Mouse (Mus musculus) thymus, postnatal 10 days (tissue): Measurements from ENCODE around the gene Car10.
"Not testable (repeated sequence)": the region's sequence is repeated elsewhere in the genome, so short reads cannot be mapped to it uniquely, and the experiment has no call there.

Source experiments
- DNase-seq, 2 experiments: peaks; one replicate each; pipeline ENCODE4 v3.0.0; 2021; ENCODE audit warnings: low spot score in 2 of 2

The Car10 gene

DNA sequence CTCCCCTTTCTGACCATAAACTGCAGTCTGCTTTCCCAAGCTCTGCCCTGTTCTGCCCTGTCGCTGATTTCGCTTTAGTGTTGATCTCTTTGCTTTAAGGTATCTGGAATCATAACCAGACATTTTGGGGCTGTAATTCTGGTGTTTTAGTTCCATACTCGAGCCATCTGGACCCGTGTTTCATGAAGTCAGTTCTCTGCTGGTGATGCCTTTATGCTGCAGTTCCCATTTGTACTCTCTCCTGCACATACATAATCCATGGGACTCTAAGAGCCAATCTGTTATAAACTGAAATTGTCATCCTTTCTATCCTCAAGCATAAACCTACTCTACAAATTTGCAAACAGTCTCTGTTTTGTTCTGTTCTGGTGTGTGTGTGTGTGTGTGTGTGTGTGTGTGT is 293.3 kb downstream of the Car10 start:
- no peak for DNase-seq

DNA sequence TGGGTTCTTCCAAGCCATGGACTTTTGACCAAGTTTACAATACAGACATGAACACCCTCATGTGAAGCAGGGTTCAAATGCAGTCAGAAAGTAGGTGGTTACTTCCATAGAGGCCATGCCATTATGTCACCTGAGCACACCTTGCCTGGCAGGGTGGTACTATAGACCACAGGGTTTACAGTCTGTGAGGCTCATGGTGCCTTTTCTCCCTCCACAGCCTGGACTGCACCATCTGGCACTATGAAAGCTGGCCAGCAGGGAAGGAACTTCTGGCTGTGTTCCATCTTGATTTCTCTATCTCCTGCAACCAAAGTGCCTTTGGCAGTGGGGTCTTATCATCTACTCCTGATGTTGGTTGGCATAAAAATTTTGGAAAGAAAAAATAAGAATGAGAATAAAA is 295.5 kb downstream of the Car10 start:
- DNase-seq, result not testable (repeated sequence)

DNA sequence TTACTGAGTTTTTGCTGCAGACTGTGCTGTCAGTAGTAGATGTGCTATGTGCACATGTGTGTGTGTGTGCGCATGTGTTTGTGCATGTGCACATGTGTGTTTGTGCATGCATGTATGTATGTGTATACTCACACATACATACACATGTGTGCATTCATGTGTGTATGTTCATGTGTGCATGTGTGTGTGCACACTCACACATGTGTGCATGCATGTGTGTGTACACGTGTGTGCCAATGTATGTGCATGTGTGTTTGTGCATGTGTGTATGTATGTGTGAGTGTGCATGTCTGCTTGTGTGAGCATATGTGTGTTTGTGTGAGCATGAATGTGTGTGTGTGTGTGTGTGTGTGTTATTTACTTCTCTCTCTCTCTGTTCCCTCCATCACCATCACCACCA is 298.5 kb downstream of the Car10 start:
- DNase-seq, result no peak

DNA sequence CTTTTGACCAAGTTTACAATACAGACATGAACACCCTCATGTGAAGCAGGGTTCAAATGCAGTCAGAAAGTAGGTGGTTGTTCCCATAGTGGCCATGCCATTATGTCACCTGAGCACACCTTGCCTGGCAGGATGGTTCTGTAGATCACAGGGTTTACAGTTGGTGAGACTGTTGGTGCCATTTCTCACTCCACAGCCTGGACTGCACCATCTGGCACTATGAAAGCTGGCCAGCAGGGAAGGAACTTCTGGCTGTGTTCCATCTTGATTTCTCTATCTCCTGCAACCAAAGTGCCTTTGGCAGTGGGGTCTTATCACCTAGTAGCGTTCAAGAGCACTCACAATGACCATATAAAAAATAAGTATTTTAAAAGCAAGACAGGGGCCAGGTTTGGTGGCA is 303.3 kb downstream of the Car10 start:
- not testable (repeated sequence) for DNase-seq

DNA sequence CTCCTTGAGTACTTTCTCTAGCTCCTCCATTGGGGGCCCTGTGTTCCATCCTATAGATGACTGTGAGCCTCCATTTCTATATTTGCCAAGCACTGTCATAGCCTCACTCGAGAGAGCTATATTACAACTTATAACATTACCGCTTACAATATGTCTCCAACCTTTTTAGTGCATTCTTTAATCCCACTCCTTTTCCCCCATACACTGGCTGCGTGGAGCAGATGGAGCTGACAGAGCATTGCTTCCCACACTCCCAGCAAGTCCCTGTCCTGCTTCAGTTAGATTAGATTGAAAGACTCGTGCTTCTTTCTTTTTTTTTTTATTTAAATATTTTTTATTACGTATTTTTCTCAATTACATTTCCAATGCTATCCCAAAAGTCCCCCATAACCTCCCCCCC is 310.2 kb downstream of the Car10 start:
- DNase-seq, result no peak

DNA sequence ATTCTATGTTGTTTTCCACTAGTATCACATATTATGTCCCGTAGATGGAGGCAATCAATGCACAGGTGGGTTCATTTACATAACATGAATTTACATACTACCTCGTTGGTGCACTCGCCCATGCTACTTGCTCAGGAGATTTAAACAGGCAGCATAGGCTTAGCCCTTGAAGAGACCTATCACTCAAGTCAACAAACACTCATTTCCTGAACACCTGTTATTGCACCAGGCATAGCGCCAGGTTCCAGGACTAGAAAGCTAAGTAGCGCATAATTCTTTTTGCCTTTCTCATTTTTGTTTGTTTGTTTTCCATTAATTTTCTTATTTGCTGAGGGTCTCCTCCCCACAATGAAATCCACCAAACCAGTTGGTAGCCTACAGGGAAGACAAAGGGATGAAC is 333.7 kb downstream of the Car10 start:
- no peak for DNase-seq

DNA sequence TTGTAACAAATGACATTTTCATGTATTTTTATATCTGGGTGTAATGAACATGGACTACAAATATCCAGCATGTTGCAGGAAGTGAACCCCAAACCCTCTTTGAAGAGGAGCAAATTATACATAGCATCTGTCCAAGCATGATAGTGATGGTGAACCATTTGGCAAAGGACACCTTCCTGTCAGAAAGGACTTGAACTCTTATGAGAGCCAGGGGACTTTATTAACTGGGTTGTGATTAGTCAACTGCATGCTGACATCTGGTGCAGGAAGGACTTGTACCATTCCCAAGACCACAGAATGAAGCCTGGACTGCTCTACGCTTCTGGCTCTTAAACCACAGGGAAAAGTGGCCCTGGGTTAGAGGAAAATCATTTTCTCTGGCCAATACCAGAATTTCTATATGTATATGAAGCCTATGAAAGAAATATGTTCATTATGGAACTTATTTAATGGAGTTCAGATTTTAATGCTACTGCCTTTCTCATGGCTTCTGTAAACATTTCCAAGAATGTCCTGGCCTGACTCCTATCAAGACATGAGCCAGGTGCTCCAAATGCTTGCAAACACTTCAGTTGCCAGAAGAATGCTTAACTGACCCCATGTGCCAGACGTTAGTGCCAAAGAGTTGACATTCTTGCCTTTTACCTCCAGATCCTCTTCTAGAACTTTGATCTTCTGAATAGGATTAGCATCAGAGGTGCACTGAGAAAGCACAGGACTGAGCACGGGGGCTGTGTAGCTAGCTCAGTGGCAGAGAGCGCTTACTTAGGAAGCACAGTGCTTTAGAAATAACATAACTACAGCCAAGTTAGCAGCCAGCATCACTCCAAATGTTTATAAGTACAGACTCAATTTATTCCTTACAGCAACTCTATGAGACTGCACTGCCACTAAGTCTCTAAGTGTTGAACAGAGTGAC is 337.4 kb downstream of the Car10 start:
- DNase-seq, result no peak

DNA sequence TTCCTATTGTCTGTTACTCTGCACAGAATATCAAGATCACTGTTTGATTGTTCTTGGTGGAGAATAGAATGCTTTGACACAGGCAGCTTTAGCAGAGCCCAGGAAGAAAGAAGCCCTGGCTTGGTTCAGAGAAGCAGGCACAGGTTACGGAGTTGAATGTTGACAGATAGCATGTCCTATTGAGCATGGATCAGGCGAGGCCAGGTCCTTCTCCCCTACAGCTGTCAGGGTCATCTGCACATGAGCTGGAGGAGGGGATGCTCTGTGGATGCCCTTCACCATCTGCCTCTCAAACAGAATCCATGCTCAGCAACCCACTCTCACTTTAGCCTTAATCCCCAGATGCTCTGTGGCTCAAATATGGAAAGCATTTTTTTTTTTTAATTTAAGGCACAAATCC is 339.1 kb downstream of the Car10 start:
- no peak for DNase-seq

DNA sequence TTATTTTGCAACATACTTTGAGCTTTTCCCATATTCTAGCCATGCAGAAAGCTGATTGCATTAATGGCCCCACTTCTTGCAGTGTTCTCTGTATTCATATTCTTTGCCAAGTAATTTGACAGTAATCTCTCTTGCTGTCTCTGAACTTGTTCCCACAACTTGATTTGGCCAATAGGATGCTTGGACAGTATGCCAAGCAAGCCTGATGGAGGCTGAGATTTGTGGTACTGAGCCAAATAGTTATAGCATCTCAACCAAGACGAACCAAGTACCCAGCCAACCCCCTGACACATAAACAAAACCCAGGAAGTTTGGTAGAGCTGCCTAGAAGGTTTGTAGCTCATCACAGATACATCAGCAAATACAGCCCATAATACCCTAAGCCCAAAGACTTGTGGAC is 342.6 kb downstream of the Car10 start:
- no peak for DNase-seq

DNA sequence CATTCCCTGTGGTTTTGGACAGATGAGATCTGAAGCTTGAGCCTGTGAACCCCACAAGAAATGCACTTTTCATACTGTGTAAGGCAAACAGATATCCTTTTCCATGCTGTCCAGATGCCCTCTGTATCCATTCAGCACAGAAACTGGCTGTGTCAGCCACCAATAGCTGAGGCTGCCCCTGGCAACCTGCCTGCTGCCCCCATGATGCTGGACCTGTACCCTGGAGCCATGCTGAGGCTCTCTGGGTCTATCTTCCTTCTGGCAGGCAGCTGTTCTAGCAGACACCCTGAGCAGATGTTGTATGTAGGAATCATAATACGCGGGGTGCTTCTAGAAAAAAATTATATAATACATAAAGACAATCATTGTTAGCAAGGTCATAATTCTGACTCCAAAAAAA is 345.9 kb downstream of the Car10 start:
- no peak for DNase-seq

DNA sequence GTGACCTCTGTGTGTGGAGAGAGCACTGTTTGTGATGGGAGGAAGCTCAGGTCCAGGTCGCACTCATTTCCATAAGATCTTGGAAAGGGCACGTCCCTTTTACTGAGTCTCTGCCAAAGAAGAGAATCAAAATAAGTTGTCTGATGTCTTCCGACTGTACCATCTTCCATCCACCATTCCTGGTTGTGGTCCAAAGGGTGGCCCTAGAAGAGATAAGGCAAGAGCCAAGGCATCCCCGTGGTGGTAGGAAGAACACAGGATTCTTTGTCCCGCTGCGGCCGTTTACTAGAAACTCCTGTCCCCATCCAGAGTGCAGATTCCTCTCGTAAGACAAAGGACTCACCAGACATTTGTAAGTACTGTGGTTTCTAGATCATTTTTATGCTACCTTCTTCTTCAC is 346.9 kb downstream of the Car10 start:
- DNase-seq, result no peak

DNA sequence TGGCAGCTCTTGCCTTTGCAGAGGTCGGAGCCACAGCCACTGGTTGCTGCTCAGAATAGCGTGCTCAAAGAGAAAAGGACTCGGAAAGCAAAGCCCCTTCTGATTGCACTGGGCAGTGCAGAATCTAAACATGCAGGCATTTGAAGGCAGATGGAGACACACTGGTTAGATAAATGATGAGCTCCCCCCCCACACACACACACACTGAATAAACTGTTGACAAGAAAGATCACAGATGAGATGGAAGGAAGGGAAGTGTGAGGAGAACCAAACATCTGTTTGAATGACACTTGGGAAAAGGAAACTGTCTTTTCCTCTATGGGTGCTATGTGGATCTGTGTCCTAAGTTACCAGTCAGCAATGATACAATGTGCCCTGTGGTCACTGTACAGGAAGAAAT is 349.7 kb downstream of the Car10 start:
- no peak for DNase-seq

DNA sequence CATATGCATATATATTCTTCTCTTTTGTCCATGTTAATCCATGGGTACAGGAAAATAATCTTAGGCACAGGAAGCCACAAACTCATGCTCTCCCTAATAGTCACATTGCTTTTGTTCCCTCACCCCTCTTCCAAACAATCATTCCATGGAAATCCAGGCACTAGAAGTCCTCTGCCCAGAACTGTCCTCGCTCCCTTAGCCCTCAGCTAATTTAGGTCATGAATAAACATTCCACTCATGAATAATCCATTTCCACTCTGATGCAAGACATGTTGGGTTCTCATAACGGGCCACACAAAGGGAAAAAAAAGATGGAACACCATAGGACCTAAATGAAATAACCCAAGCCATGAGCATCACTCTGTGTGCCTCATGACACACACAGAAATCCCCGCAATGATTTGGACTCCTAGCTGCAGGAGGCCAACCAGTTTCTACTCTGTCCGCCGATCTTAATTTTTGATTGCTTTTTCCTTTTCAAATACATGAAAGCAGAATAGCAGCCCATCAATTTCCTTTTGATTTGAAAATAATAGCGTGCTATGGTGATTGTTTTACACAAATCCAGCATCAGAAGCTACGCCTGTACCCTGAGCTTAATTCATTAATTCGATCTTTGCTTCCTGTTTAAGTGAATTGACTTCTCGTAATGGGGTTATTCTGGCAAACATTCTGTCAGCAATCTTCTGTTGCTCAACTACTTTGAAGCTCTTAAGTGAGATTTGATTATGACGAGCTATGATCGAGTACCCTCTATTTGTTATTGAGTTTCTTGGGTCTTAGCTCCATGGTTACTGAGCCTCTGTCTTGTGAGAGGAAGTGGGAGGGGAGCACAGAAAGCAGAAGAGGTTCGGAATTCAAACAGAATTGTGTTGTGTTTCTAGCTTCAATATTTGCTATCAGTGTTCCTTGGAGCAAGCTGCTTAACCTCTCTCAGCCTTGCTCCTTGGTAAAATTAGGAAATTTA is 350.7 kb downstream of the Car10 start:
- no peak for DNase-seq

DNA sequence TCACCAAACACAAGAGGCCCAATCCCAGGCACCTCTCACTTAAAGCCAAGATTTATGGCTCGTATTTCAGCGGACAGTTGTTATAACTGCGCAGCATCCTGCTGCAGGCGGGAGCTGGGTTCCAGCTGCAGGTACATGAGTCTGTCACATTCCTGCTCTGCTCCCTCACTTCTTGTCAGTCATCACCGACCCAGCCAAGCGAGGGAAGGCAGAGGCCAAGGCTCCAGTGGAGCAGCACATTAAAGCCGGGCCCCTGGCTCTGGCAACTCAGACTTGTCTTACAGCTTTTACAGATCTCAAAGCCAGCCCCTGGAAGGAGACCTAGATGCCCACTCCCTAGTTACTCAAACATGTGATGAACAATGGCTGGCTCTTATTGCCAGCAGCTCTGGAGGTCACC is 352.7 kb downstream of the Car10 start:
- DNase-seq, result no peak

DNA sequence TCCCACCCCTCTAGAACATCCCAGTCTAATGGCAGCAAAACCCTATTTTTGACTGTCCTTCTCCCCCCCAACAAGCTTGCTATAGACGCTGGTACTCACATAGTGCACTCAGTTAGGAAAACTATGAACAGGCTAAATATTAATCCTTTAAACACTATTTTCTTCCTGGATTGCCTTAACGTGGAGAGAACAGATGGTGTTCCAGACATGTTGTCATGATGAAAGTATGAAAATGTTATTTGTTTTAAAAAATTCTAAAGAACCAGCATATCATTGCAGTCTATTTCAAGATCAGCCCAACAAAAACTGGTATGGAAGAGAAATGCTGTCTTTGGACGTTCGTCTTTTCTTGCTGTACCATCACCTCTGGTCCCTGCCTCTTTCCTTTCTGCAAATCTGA is 368.4 kb downstream of the Car10 start:
- DNase-seq, result no peak

DNA sequence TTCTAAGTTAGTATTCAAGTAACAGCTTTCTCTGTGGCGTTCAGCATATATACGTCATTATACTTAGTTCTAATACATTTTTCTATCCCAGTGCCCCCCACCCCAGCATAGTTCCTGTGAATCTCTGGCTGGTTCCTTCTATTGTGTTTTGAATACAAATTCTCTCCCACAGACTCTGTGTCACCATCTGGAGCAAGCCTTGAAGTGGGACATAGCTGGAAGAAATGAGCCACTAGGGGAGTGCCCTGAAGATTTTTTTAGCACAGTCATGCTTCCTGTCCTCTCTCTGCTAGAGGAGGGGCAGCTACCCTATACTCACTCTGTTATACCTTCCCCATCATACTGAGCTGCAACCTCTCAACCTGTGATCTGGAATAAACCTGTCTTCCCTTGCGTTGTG is 369.9 kb downstream of the Car10 start:
- no peak for DNase-seq

DNA sequence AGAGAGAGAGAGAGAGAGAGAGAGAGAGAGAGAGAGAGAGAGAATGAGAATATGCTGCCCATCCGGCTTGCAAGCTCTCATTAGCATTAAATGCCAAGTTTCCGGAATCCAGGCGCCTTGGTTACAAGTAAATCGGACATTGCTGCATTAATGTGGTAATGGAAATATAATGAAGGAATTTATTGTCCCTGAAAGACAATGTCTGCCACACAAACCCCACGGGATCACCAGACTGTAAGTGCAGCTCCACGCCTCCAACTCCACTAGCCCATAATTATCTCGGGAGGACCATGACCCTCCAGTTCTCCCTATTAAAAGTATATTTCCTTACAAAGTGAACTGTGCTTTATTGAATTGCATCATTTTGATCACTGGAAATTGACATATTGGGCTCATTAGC is 372.9 kb downstream of the Car10 start:
- DNase-seq, result no peak

DNA sequence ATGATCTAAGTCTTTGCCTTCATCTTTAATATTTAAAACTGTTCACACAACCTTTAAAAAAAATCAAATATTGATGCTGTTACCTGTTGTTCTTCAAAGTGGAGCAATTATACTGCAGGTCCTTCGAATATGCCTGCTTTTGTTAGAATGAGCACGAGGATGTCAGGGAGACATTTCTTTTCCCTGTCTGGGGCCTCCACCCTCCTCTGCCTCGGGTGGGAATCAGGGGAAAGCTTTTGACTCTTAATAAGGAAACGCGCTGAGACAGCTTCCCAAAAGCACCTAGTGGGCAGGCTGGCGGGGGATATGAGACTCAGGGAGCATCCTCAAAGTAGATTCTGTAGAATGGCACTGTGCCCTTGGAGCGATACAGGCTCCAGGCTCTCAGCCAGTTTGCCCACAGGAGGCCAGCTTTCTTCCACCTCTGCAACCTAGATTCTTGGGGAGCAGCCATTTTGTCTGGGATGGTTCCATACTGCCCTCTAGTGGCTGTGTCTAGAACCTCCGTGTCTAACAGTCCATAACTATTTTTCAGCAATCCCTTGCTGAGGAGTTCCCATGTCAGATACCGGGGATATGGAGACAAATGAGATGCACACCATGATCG is 373.8 kb downstream of the Car10 start:
- DNase-seq, result peak in 1 of 2 experiments; percentile 25

DNA sequence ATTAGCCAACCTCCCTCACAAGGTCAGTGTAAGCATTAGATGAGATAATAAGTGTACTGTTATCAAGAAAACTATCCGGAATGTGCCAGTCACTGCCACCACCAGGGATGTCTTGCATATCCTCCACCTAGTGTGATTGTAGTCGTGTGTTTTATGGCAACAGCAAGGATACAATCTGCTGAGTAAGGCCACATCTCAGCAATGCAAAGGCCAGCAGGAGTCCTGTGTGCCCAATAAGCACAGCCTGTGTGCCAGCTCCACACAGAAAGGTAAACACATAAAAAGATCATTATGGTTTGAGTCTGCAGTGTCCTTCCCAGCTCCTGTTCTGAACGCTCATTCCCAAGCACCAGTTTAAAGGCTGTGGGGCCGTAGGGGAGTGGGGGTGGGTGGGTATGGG is 386.8 kb downstream of the Car10 start:
- DNase-seq, result no peak

DNA sequence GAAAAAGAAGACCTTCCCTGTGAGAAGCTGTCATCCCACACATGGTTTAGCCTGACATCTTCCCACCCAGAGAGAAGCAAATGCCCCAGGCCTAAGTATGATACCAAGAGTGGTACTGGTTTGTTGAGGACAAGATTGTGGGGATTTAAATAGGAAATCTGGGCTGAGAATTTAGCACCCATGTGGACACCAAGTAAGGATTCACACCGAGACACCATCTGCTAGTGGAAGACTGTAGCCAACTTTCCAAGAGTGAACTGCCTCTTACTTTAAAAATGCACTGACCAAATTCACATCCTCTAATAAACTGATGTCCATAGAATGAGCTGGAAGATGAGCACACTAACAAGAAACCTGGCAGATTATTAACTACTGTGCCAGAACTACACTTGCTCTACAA is 389.2 kb downstream of the Car10 start:
- no peak for DNase-seq

DNA sequence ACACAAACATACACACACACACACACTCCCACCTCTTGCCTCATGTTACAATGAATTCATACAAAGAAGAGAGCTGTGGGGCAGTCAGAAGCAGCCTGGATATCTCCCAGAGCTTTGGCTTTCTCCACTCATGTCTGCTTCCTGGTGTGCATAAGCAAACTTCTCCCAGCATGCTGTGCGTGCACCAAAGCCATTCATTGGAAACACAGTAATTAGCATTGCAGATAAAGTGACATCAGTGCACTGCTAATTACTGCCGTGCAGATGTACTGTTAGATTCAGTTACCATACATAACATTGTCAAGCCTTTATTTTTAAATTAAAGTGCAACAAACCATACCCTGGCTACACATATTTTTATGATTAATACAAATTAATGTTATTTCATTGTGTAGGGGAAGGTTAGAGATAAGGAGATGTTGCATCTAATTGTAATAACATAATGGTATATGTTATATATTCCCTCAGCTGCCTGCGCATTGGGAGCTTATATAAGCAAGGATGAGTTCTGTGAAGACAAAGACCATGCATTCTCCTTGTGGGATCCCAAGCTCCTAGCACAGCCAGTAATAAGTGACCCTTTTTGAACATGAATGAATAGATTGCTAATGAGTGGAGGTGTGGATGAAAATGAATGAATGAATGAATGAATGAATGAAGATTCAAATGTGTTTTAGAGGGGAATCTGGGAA is 390.2 kb downstream of the Car10 start:
- no peak for DNase-seq
